Mouse (Mus musculus) ES-E14 (cell line): ENCODE measurements at regions not wholly inside any gene's neighbourhood (a gene's known extent, or its start where the extent isn't known, plus 50 kb on each side); places are given as distances from the start of the nearest gene placed in this dataset.

Experiments
- DNase-seq: peaks from one replicate; pipeline ENCODE4 v3.0.0-alpha.2; 2013; ENCODE audit warnings: low read depth, low spot score
- H3K27ac ChIP-seq: 2 replicates; pipeline ENCODE4 v1.5.1; 2012; ENCODE audit warnings: low read depth, mild to moderate bottlenecking, low read length, moderate library complexity, mixed read lengths; ENCODE audit not compliant: poor library complexity, insufficient read depth, severe bottlenecking
- H3K36me3 ChIP-seq: 2 replicates; pipeline ENCODE4 v1.6.1; 2012; ENCODE audit warnings: mild to moderate bottlenecking, low read length, moderate library complexity, mixed read lengths; ENCODE audit not compliant: control insufficient read depth, poor library complexity, insufficient read depth, severe bottlenecking
- H3K4me1 ChIP-seq, 2 experiments: fragments of 150-350 bp in 1 of 2; sonication (generic) in 1 of 2; 2 replicates each; pipeline ENCODE4 v1.6.1; 2012; ENCODE audit warnings: low read length in 2 of 2, mild to moderate bottlenecking in 1 of 2, mixed read lengths in 1 of 2; ENCODE audit not compliant: control insufficient read depth in 2 of 2, insufficient read depth in 2 of 2, poor library complexity in 1 of 2
- H3K4me3 ChIP-seq, 2 experiments: fragments of 150-350 bp in 1 of 2; sonication (generic) in 1 of 2; 2 replicates each; pipeline ENCODE4 v1.5.1; 2012; ENCODE audit warnings: low read length in 2 of 2, low read depth in 1 of 2, mild to moderate bottlenecking in 1 of 2, mixed read lengths in 1 of 2; ENCODE audit not compliant: insufficient read depth in 1 of 2, poor library complexity in 1 of 2, severe bottlenecking in 1 of 2
- H3K9ac ChIP-seq: 2 replicates; pipeline ENCODE4 v1.6.1; 2012; ENCODE audit warnings: low read depth, mild to moderate bottlenecking, low read length, mixed read lengths; ENCODE audit not compliant: poor library complexity, insufficient read depth, severe bottlenecking
- H3K9me3 ChIP-seq: fragments of 150-350 bp; sonication (generic); 2 replicates; pipeline ENCODE4 v1.6.1; 2012; ENCODE audit warnings: low read depth, mild to moderate bottlenecking, low read length; ENCODE audit not compliant: control insufficient read depth, insufficient read depth
- CHD2 ChIP-seq: IDR thresholded peaks from 2 replicates; pipeline ENCODE4 v1.6.1; 2014; ENCODE audit warnings: mild to moderate bottlenecking, low read depth, low read length, inconsistent platforms
- HCFC1 ChIP-seq: IDR thresholded peaks from 2 replicates; pipeline ENCODE4 v1.6.1; 2012; ENCODE audit warnings: low read length, inconsistent platforms, borderline replicate concordance; ENCODE audit not compliant: insufficient read depth
- MAFK ChIP-seq: IDR thresholded peaks from 2 replicates; pipeline ENCODE4 v1.6.1; 2014; ENCODE audit warnings: mild to moderate bottlenecking, low read depth, low read length, inconsistent platforms; ENCODE audit not compliant: insufficient read depth
- ZC3H11A ChIP-seq: IDR thresholded peaks from 2 replicates; pipeline ENCODE4 v1.6.1; 2012; ENCODE audit warnings: low read depth, mild to moderate bottlenecking, inconsistent platforms, low read length, borderline replicate concordance
- ZNF384 ChIP-seq: IDR thresholded peaks from 2 replicates; pipeline ENCODE4 v1.6.1; 2012; ENCODE audit warnings: low read depth, low read length, inconsistent platforms
- in situ Hi-C, 2 experiments: fragments of 600-800 bp; cut with MboI; formaldehyde crosslinking; loops; one replicate each; pipeline ENCODE4 v1.15.1; 2025; ENCODE audit warnings: low sequenced_read_pairs in 2 of 2, inconsistent platforms in 1 of 2; ENCODE audit not compliant: unreplicated experiment in 2 of 2

GRCm38 (mm10) chr6:50938879-50939278 is 284.6 kb upstream of the Npvf start:
- DNase-seq = peak; percentile 19
- Histone ChIP-seq H3K9me3 (no peaks in the 10 kb centered on the region), H3K27ac (no peak overlapping the region), H3K9ac (no peak overlapping the region), H3K36me3 (no peaks in the 10 kb centered on the region), H3K4me3 (no peak overlapping the region), H3K4me1 (no peaks in the 10 kb centered on the region)
- in situ Hi-C loops = loop anchor here (5.0 to 25.0 kb wide), 3 partner anchors 127 to 264 kb away; no protein-coding TSS in a partner anchor
- peak; percentile 93 for TF ChIP-seq ZNF384
- TF ChIP-seq HCFC1 = no peak
- no peak for TF ChIP-seq CHD2
- no peak for TF ChIP-seq MAFK
- no peak for TF ChIP-seq ZC3H11A

GRCm38 (mm10) chr6:50939440-50939839 is 285.2 kb upstream of the Npvf start:
- Histone ChIP-seq H3K27ac (no peak overlapping the region), H3K4me3 (no peak overlapping the region), H3K4me1 (no peaks in the 10 kb centered on the region), H3K9ac (no peak overlapping the region), H3K9me3 (no peaks in the 10 kb centered on the region), H3K36me3 (no peaks in the 10 kb centered on the region)
- DNase-seq = peak; percentile 21
- in situ Hi-C loops = loop anchor here (5.0 to 25.0 kb wide), 3 partner anchors 127 to 265 kb away; no protein-coding TSS in a partner anchor
- no peak for TF ChIP-seq ZC3H11A
- no peak for TF ChIP-seq ZNF384
- TF ChIP-seq MAFK = no peak

GRCm38 (mm10) chr6:50940118-50940517 is 285.9 kb upstream of the Npvf start:
- no peaks in the 10 kb centered on the region for H3K36me3 ChIP-seq
- no peaks in the 10 kb centered on the region for H3K9me3 ChIP-seq
- H3K4me3 ChIP-seq = no peak overlapping the region
- no peak overlapping the region for H3K27ac ChIP-seq
- DNase-seq = peak; percentile 19
- no peaks in the 10 kb centered on the region for H3K4me1 ChIP-seq
- in situ Hi-C loops = loop anchor here (10.0 to 25.0 kb wide), 2 partner anchors 225 to 253 kb away; no protein-coding TSS in a partner anchor
- TF ChIP-seq MAFK (no peak), ZNF384 (no peak), CHD2 (no peak), ZC3H11A (peak; percentile 36; the same call in 1 of the 2 replicates), HCFC1 (no peak)
- no peak overlapping the region for H3K9ac ChIP-seq

- no peak for DNase-seq
- Histone ChIP-seq H3K9me3 (no peaks in the 10 kb centered on the region), H3K27ac (no peak overlapping the region), H3K4me3 (no peak overlapping the region), H3K36me3 (no peaks in the 10 kb centered on the region), H3K4me1 (no peaks in the 10 kb centered on the region), H3K9ac (no peak overlapping the region)
- in situ Hi-C loops = loop anchor here (10.0 to 25.0 kb wide), 2 partner anchors 224 to 254 kb away; no protein-coding TSS in a partner anchor
- TF ChIP-seq MAFK (no peak), HCFC1 (no peak), ZNF384 (no peak), CHD2 (no peak), ZC3H11A (no peak)
Observed at GRCm38 (mm10) chr6:50940641-50941398, 286.6 kb upstream of the Npvf start.
